Mouse (Mus musculus): ENCODE data around the gene Efhd2. TPM values are rescaled to one million over a fixed set of nuclear protein-coding genes. Genes with fewer than 3 reads are reported as not detected.

Gene Efhd2
- total RNA-seq (2021), result 10 to 100 TPM; 51.2 to 52.5 TPM

GRCm38 (mm10) chr4:141874601-141875460 is at the start of gene Efhd2:
Gene Efhd2 (minus strand): TSS chr4:141874920.
- DNase-seq (ENCODE audit: extremely low spot score in 1 of 2, low spot score in 2 of 2), result peak in 1 of 2 experiments; percentile 91
- intact Hi-C loops (cut with DNase I), result no loop called here

GRCm38 (mm10) chr4:141923961-141924360 is 49.2 kb upstream of the Efhd2 start:
- DNase-seq (ENCODE audit: extremely low spot score in 1 of 2, low spot score in 2 of 2), result no peak
- intact Hi-C loops (cut with DNase I), result no loop called here

DNA sequence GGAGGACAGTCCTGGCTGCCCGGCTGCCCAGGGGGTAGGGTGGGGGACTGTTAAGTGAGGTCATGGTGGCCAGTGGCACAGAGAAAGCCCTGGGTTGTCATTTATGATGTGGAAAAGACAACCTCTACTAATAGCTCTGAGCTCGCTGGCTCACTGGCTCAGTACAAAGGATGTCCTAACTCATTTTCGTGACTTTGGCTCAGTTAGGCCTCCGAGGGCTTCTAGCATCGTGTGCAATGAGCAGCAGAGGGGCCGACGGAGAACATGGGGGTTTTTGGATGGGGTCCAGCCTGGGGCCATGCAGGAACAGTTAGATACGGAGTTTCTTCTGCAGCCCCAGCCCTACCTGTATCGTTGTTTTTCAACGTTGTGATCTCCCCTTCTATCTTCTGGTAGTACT is 45.7 kb upstream of the Efhd2 start:
- intact Hi-C loops (cut with DNase I), result no loop called here

GRCm38 (mm10) chr4:141917735-141918419 is 43.2 kb upstream of the Efhd2 start:
- intact Hi-C loops (cut with DNase I), result no loop called here
- DNase-seq (ENCODE audit: extremely low spot score in 1 of 2, low spot score in 2 of 2), result peak in 1 of 2 experiments; percentile 53

More for the DNA sequence above, 45.7 kb upstream of the Efhd2 start:
- DNase-seq (ENCODE audit: extremely low spot score in 1 of 2, low spot score in 2 of 2), result no peak

- intact Hi-C loops (cut with DNase I), result no loop called here
- DNase-seq (ENCODE audit: extremely low spot score in 1 of 2, low spot score in 2 of 2), result peak; percentile 42 to 88
These were observed 39.3 kb upstream of the Efhd2 start for GRCm38 (mm10) chr4:141914040-141914439.

DNA sequence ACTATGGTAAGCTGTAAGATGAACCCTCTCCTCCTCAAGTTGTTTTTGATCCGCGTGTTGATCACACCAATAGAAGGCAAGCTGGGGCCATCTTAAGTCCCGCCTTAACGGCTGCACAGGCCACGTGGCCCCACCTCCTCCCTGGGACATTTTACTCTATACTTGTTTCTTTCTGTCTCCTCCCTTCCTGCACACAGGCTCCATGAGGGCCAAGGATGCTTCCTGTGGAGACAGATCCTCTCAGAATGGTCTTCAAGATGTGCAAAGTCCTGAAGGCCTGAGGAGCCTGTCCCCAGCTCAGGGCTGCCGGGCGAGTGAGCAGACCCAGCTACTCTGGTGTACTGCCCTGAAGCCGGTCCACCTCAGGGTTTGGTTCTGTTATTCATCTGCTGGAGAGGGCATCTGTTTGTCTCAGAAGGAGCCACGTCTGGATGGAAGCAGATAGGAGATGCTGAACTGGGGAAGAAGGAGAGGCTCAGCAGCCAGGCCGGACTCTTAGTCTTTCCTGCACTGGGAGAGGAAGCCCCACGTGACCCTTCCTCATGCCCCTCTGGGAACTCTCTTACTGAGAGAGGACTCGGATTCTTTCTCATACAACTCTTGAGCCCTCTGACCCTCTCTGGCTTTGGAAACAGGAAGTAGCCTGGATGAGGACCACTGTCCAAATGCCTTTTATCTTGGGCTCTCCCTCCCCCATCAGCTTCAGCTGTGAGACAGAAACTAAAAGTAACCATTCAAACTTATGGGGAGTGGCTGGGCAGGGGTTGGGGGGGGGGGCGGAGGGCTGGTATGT is 38.7 kb upstream of the Efhd2 start:
- intact Hi-C loops (cut with DNase I), result no loop called here
- peak in 1 of 2 experiments; percentile 61 for DNase-seq (ENCODE audit: extremely low spot score in 1 of 2, low spot score in 2 of 2)

GRCm38 (mm10) chr4:141904710-141905109 is 30.0 kb upstream of the Efhd2 start:
- intact Hi-C loops (cut with DNase I), result no loop called here
- no peak for DNase-seq (ENCODE audit: extremely low spot score in 1 of 2, low spot score in 2 of 2)

GRCm38 (mm10) chr4:141902479-141902858 is 27.7 kb upstream of the Efhd2 start:
- intact Hi-C loops (cut with DNase I), result no loop called here
- no peak for DNase-seq (ENCODE audit: extremely low spot score in 1 of 2, low spot score in 2 of 2)

GRCm38 (mm10) chr4:141901711-141902478 is 27.2 kb upstream of the Efhd2 start:
- intact Hi-C loops (cut with DNase I), result no loop called here
- DNase-seq (ENCODE audit: extremely low spot score in 1 of 2, low spot score in 2 of 2), result no peak

DNA sequence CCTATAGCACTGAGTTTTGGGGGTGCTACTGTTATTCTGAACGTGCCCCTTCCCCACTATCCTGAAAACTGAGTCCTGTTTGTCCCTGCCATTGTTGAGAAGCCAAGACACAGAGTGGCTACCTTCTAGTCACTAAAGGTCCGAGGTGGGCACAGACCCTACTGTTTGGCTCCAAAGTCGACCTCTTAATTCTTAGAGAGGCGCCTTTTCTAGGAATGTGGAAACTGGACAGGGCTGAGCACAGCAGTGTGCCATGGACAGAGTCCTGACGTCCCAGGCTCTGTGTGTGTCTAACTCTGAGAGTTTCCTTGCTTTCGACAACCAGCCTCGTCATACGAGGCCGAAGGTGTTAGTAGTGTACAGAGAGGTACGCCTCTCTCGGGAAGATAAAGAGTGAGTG is 25.7 kb upstream of the Efhd2 start:
- DNase-seq (ENCODE audit: extremely low spot score in 1 of 2, low spot score in 2 of 2), result no peak
- intact Hi-C loops (cut with DNase I), result no loop called here

- DNase-seq (ENCODE audit: extremely low spot score in 1 of 2, low spot score in 2 of 2), result peak in 1 of 2 experiments; percentile 61
- intact Hi-C loops (cut with DNase I), result no loop called here
These were observed 25.2 kb upstream of the Efhd2 start for GRCm38 (mm10) chr4:141899936-141900335.

DNA sequence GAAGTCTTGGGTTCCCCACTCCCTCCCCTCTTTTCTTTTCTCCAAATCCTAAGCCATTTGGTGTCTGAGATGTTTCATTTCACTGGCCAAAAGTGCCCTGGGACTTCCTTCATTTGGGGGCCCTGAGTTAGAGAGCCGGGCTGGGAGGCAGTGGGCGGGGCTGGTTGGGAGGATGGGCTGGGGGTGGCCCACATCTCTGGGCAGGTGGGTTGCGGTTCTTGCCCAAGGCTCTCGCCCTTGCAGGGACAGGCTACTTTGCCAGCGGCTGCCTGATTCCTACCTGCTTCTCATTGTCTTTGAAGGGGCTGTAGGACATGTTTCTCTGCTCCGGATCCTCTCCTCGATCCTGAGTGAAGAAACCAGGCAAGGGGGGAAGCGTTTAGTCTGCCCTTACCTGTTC is 24.2 kb upstream of the Efhd2 start:
- intact Hi-C loops (cut with DNase I), result no loop called here
- no peak for DNase-seq (ENCODE audit: extremely low spot score in 1 of 2, low spot score in 2 of 2)

DNA sequence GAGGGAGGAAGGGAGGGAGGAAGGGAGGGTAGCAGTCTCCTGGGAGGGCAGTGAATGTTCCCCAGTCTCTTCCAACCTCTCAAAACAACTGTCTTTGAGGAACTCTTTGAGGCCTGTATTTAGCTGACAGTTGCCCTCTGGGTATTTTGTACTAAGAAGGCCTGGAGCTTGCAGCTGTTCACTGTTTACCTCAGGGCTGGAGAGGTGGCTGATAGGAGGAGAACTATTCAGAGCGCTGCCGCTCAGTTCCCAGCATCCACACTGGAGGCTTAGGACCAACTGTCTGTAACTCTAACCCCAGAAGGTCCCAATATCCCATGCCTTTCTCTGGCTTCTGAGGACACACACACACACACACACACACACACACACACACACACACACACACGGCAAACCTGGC is 23.1 kb upstream of the Efhd2 start:
- DNase-seq (ENCODE audit: extremely low spot score in 1 of 2, low spot score in 2 of 2), result no peak
- intact Hi-C loops (cut with DNase I), result no loop called here

DNA sequence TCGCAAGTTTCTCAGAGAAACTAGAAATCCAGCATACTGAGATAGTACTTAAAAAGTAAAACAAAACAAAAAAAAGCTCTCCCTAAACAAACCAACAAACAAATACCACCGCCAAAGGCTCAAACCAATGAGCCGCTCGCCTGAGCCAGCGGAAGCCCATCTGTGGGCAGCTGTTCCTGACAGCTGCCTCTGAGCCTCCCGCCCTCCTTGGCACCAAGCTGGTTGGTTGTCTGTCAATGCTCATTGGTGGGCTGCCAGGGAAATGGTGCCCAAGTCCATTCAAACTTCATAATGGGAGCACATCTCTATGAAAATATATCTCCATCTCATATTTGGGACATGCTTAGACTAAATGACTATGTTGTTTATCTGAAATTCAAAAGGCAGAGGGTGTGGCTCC is 22.5 kb upstream of the Efhd2 start:
- intact Hi-C loops (cut with DNase I), result no loop called here
- peak in 1 of 2 experiments; percentile 63 for DNase-seq (ENCODE audit: extremely low spot score in 1 of 2, low spot score in 2 of 2)

DNA sequence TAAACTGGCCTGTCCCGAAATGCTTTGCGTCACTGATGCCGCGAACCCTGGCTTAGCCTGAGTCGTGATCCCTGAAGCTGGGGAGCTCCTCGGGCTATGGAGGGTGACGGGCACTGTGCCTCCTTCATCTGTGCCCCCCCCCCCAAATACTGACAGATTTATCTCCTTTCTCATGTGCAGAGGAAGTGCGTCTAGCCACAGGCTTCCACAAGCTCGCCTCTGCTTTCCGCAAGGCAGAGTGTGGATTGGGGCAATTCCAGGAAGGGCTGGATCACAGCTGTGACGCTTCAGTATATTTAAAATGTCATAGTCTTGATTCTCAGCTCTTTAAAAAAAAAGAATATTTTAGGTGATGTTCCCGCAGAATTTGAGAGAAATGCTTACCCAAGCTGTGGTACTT is 21.1 kb upstream of the Efhd2 start:
- intact Hi-C loops (cut with DNase I), result no loop called here
- no peak for DNase-seq (ENCODE audit: extremely low spot score in 1 of 2, low spot score in 2 of 2)

DNA sequence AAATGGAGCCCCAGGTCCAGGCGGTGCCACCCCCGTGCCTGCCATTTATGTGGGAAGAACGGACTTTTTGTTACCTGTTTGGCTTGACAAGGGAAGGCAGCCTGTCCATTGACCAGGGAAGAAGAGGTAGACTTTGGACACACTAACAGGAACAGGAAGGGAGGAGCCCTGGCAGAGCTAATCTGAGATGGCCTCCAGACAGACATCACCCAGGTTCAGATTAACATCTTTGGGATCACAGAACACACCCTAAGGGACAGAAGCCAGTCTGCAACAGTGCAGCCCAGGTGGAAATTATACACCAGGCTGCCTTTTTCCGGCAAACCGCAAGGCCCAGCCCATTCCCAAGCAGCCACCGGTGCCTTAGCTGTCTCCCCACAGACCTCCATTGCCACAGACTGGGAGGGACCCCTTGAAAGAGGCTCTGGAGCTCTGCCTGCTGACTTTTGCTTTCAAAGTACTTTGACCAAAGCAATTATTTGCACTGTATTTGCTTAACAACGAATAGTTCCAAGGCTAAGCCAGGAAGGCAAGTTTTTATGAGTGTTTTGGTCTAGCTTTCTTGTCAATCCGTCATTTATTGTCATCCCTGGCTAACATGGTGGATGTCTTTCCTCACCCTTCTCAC is 18.6 kb upstream of the Efhd2 start:
- intact Hi-C loops (cut with DNase I), result no loop called here
- DNase-seq (ENCODE audit: extremely low spot score in 1 of 2, low spot score in 2 of 2), result no peak

DNA sequence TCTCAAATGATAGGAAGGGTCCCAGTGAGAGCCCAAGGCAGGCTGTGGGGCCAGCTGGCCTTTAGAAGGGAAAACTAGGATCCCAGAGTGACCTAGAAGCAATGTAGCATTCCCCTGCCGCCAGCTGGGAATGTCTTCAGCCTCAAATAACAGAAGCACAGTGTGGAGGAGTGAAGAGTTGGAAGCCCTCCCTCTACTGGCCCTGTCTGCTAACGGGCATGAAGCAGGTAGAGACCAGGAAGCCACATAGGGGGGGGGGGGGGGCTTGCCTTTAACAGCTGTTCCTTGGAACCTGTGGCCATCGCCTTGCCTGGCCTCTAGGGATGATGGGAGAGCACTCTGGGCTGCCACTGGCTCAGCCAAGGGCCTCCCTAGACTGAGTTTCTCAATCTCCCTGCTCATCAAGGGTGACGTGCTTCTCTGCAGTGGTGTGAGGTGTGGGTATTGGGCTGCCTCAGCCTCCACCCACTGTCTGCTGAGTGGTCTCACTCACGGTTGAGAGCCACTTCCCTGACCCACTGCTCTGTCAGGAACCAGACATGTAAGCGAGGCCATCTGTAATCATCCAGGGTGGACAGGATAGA is 11.8 kb upstream of the Efhd2 start:
- intact Hi-C loops (cut with DNase I), result no loop called here
- no peak for DNase-seq (ENCODE audit: extremely low spot score in 1 of 2, low spot score in 2 of 2)

- no peak for DNase-seq (ENCODE audit: extremely low spot score in 1 of 2, low spot score in 2 of 2)
- intact Hi-C loops (cut with DNase I), result no loop called here
These were observed 10.7 kb upstream of the Efhd2 start for GRCm38 (mm10) chr4:141885451-141885850.
